Mouse (Mus musculus): ENCODE results near the gene Derl2.

Derl2 gene

GRCm38 (mm10) chr11:70982557-70983228, 36.9 kb downstream of the Derl2 start, which contains the start of gene C1qbp:
Gene C1qbp, minus strand, starts transcription at chr11:70983026.
- DNase-seq (ENCODE audit: low read depth, low spot score): peak; percentile 91

DNA sequence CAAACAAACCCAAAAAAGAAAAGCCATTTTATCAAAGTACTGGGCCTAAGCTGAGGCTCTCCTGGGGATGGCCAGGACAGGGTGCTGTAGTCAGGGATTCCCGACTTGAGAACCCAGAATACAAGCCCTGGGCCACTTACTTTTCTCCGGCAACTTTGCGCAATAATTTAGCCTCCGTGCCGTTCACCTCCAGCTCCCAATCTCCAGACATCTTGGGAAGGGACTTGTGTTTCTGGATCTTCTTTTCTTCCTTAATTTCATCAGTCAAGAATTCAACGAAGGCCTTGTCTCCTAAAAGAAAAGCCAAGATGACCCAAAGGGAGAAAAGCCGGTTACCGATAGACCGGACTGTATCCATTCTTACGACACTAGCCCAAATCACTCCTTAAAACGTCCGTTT, 37.6 kb downstream of the Derl2 start:
- no peak for DNase-seq (ENCODE audit: low read depth, low spot score)

DNA sequence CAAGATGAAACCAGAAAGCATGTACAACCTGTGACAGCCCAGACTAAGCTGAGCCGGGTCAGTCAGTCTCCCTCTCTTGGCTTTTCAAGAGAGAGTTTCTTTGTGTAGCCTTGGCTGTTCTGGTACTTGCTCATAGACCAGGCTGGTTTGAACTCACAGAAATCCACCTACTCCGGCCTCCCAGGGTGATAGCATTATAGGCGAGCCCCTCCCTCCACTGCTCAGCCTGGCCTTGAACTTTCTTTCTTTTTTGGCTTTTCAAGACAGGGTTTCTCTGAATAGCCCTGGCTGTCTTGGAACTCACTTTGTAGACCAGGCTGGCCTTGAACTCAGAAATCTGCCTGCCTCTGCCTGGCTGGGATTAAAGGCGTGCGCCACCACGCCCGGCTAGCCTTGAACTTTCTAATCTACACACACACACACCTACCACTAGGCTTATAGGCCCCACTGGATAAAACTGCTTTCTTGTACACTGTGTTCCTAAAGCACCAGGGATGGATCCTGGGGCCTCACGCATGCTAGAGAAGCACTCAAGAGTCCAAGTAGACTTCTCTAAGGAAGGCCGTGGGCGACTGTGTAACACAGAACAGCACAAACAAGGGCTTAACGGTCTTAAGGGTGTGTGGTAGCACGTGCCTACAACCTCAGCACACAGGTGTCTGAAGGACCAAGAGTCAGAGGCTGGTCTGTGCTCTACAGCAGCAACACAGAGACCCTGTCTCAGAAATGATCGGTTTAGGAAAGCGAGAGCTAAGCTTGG, 38.7 kb downstream of the Derl2 start:
- peak; percentile 84 for DNase-seq (ENCODE audit: low read depth, low spot score)

DNA sequence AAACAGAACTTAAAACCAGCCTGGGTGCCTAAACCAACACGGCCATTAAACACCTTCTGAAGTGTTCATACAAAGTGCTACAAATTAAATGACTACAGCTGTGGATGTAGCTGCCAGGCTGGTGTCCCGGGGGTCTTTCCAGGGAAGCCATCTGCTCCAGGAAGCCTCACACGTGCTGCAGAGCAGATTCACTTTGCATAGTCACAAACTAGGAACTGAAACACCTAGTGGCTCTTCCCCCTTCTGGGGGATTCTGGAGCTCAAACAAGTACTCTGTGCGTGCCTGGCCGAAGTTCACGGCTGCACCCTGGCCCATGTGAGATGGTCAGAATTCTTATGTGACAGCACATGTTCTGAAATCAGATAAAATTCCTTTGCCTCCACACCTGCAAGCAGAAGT, 39.4 kb downstream of the Derl2 start:
- DNase-seq (ENCODE audit: low read depth, low spot score): peak; percentile 24

- no peak for DNase-seq (ENCODE audit: low read depth, low spot score)
Measured at GRCm38 (mm10) chr11:70977293-70977692, 42.3 kb downstream of the Derl2 start.

DNA sequence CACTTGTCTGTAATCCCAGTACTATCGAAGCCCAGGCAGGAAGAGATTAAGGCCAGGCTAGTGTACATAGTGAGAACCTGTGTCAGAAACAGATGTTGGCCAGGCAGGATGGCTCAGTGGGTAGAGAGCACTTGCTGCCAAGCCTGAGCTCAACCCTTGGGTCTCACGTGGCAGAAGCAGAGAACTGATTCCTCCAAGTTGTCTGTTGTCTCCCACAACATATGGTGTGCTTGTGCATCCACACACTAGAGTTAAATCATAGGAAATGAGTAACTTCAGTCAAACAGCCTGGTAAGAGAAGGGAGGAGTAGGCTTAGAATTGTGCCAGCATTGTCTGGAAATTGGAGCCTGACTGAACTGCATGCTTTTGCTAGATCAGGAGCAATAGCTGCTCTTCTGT, 44.4 kb downstream of the Derl2 start:
- DNase-seq (ENCODE audit: low read depth, low spot score): no peak

GRCm38 (mm10) chr11:70973947-70974346, 45.7 kb downstream of the Derl2 start:
- peak; percentile 79 for DNase-seq (ENCODE audit: low read depth, low spot score)

GRCm38 (mm10) chr11:70972586-70972985, 47.1 kb downstream of the Derl2 start:
- no peak for DNase-seq (ENCODE audit: low read depth, low spot score)

GRCm38 (mm10) chr11:70970560-70971540, 48.8 kb downstream of the Derl2 start:
- peak; percentile 81 for DNase-seq (ENCODE audit: low read depth, low spot score)

DNA sequence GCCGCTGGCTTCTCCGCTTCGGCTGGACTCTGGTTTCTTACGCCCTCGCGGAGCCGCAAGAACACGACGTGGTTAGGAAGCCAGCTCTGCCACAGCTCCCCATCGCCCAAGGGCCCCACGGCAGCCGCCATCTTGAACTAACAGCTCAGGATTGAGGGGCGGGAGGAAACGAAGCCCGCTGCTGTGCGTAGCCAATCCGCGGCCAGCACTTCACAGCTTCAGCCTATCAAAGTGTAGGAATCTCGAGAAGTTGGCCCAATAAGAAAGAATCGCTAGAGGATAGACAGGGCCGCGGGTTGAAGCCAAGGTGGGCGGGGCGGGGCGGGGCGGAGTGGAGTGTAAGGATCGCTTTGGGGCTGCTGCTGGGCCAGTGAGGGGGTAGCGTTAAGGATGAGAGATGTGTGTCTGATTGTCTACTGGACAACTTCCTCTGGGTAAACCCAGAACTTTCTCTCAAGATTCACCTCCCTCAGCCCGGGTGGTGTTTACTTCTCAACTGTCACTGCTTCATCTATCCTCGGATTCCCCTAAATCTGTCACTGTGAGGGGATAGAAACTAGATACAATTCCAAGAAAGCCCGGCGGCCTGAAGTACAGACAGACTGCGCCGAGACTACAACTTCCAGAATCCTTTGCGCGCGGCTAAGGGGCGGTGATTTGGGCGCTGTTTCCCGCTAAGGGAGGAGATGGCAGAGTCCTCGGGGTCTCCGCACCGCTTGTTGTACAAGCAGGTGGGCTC, 49.7 kb downstream of the Derl2 start, which contains the start of the genes Nup88 and Rpain:
Nup88 (minus strand) TSS at position 153 of the 739 bp plus-strand sequence.
Rpain (plus strand) TSS at position 393 of the 739 bp plus-strand sequence.
- peak; percentile 99 for DNase-seq (ENCODE audit: low read depth, low spot score)

- peak; percentile 78 for DNase-seq (ENCODE audit: low read depth, low spot score)
Measured at GRCm38 (mm10) chr11:70969271-70969794, 50.3 kb downstream of the Derl2 start.

- peak; percentile 90 for DNase-seq (ENCODE audit: low read depth, low spot score)
Measured at GRCm38 (mm10) chr11:70964222-70964907, 55.3 kb downstream of the Derl2 start.

DNA sequence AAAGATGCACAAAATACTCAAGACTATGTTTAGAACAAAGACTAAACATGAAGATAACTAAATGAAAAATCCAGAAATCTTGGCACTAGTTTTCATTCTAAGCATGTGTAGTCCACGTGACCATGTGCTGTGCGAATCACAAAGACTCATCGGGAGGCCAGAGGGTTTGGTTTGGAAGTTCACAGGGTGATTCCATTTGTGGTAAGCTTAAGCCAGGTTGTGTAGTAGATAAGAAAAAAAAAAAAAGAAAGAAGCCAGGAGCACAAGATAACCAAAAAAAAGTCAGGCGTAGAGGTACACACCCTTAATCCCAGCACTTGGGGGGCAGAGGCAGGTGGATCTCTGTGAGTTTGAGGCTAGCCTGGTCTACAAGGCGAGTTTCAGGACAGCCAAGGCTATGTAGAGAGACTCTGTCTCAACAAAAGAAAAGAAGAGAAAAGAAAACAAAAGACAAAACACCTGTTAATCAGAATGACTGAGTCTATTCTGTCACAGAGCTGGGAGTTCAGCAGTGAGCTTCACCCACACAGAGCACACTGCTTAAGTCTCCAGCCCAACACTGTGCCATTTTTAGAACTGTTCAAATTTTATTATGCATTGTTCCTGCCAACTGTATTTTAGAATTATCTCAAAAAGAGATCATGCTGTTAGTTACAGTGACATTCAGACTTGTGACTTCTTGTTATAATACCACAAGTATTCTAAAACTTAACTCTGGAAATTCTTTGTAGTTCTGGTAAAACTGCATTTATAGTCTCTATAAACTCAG, 58.7 kb downstream of the Derl2 start:
- DNase-seq (ENCODE audit: low read depth, low spot score): peak; percentile 85
